Mouse (Mus musculus) CD4-positive, CD25-positive, alpha-beta regulatory T cell, adult 4 months (primary cell): ENCODE measurements around the gene Rgs19. TPM values are rescaled to one million over a fixed set of nuclear protein-coding genes. Genes with fewer than 3 reads are reported as not detected.
A peak's percentile ranks its signal among the peaks of the same experiment; 100 is the strongest.

ENCODE experiments used
- ATAC-seq: one replicate; pipeline ENCODE4 v1.8.0; 2017
- polyA plus RNA-seq, 2 experiments: library from polyadenylated mRNA; unstranded; fragments of 100-300 nt; shearing (Covaris generic); gene quantifications; one replicate each; pipeline ENCODE4 v1.2.1; 2017

The Rgs19 gene
- polyA plus RNA-seq, 2 experiments from 2014 or later: 174 to 198 TPM

- no peak for ATAC-seq
Measured at GRCm38 (mm10) chr2:181681978-181682377, 11.8 kb downstream of the Rgs19 start.

GRCm38 (mm10) chr2:181680716-181681117 is 13.1 kb downstream of the Rgs19 start:
- ATAC-seq: peak; percentile 58

- peak; percentile 57 for ATAC-seq
Measured at GRCm38 (mm10) chr2:181679951-181680715, 13.6 kb downstream of the Rgs19 start, which contains the start of gene Tcea2. Gene Tcea2 (plus strand): TSS chr2:181680310.

- ATAC-seq: peak; percentile 74
Measured at GRCm38 (mm10) chr2:181678780-181679179, 15.0 kb downstream of the Rgs19 start.

GRCm38 (mm10) chr2:181677755-181678098 is 16.1 kb downstream of the Rgs19 start:
- ATAC-seq: no peak

GRCm38 (mm10) chr2:181677096-181677754 is 16.6 kb downstream of the Rgs19 start:
- ATAC-seq: no peak

GRCm38 (mm10) chr2:181676424-181676823 is 17.4 kb downstream of the Rgs19 start:
- ATAC-seq: no peak

- no peak for ATAC-seq
Measured at GRCm38 (mm10) chr2:181675454-181675853, 18.3 kb downstream of the Rgs19 start.

- no peak for ATAC-seq
Measured at GRCm38 (mm10) chr2:181674934-181675333, 18.8 kb downstream of the Rgs19 start.

GRCm38 (mm10) chr2:181673501-181673900 is 20.3 kb downstream of the Rgs19 start:
- no peak for ATAC-seq

- no peak for ATAC-seq
Measured at GRCm38 (mm10) chr2:181671984-181672383, 21.8 kb downstream of the Rgs19 start.

GRCm38 (mm10) chr2:181671326-181671725 is 22.5 kb downstream of the Rgs19 start, which contains the start of gene Sox18:
Gene Sox18 (minus strand): TSS chr2:181671640.
- ATAC-seq: no peak

GRCm38 (mm10) chr2:181670913-181671311 is 22.9 kb downstream of the Rgs19 start:
- ATAC-seq: no peak

- no peak for ATAC-seq
Measured at GRCm38 (mm10) chr2:181670285-181670912, 23.4 kb downstream of the Rgs19 start.

- no peak for ATAC-seq
Measured at GRCm38 (mm10) chr2:181663298-181663630, 30.5 kb downstream of the Rgs19 start.

- ATAC-seq: no peak
Measured at GRCm38 (mm10) chr2:181662620-181663297, 31.0 kb downstream of the Rgs19 start.

GRCm38 (mm10) chr2:181659609-181660055 is 34.1 kb downstream of the Rgs19 start:
- peak; percentile 89 for ATAC-seq

- ATAC-seq: peak; percentile 48
Measured at GRCm38 (mm10) chr2:181658930-181659555, 34.7 kb downstream of the Rgs19 start.

GRCm38 (mm10) chr2:181658528-181658927 is 35.2 kb downstream of the Rgs19 start:
- no peak for ATAC-seq

GRCm38 (mm10) chr2:181657441-181657840 is 36.3 kb downstream of the Rgs19 start:
- ATAC-seq: no peak

GRCm38 (mm10) chr2:181656734-181657133 is 37.0 kb downstream of the Rgs19 start, which contains the start of gene Gm29797:
Gene Gm29797 (plus strand): TSS chr2:181657034.
- ATAC-seq: no peak

GRCm38 (mm10) chr2:181653523-181653922 is 40.3 kb downstream of the Rgs19 start:
- ATAC-seq: no peak
